Mouse (Mus musculus): ENCODE results near the gene Actbl2.

The Actbl2 gene

GRCm38 (mm10) chr13:111269789-111270335, 15.0 kb downstream of the Actbl2 start:
- DNase-seq (ENCODE audit: low read depth, low spot score), result no peak

GRCm38 (mm10) chr13:111271868-111272267, 17.1 kb downstream of the Actbl2 start:
- no peak for DNase-seq (ENCODE audit: low read depth, low spot score)

- DNase-seq (ENCODE audit: low read depth, low spot score), result no peak
These were observed 31.9 kb downstream of the Actbl2 start for GRCm38 (mm10) chr13:111286461-111287385.

GRCm38 (mm10) chr13:111291161-111291957, 36.5 kb downstream of the Actbl2 start:
- no peak for DNase-seq (ENCODE audit: low read depth, low spot score)

- no peak for DNase-seq (ENCODE audit: low read depth, low spot score)
These were observed 37.2 kb downstream of the Actbl2 start for GRCm38 (mm10) chr13:111291958-111292493.

GRCm38 (mm10) chr13:111293478-111293877, 38.7 kb downstream of the Actbl2 start:
- DNase-seq (ENCODE audit: low read depth, low spot score), result no peak

- no peak for DNase-seq (ENCODE audit: low read depth, low spot score)
These were observed 40.2 kb downstream of the Actbl2 start for GRCm38 (mm10) chr13:111294965-111295494.

GRCm38 (mm10) chr13:111296029-111296428, 41.2 kb downstream of the Actbl2 start:
- DNase-seq (ENCODE audit: low read depth, low spot score), result no peak

- no peak for DNase-seq (ENCODE audit: low read depth, low spot score)
These were observed 42.8 kb downstream of the Actbl2 start for GRCm38 (mm10) chr13:111297614-111298013.

GRCm38 (mm10) chr13:111299145-111299713, 44.4 kb downstream of the Actbl2 start:
- no peak for DNase-seq (ENCODE audit: low read depth, low spot score)

- DNase-seq (ENCODE audit: low read depth, low spot score), result no peak
These were observed 46.0 kb downstream of the Actbl2 start for GRCm38 (mm10) chr13:111300846-111301245.

GRCm38 (mm10) chr13:111301431-111301830, 46.6 kb downstream of the Actbl2 start:
- DNase-seq (ENCODE audit: low read depth, low spot score), result no peak

- no peak for DNase-seq (ENCODE audit: low read depth, low spot score)
These were observed 49.4 kb downstream of the Actbl2 start for GRCm38 (mm10) chr13:111304194-111304593.

GRCm38 (mm10) chr13:111304736-111305135, 49.9 kb downstream of the Actbl2 start:
- no peak for DNase-seq (ENCODE audit: low read depth, low spot score)

Measured in ZHBTc4 (cell line).